In genomic region chr8:94179713-94180560, GRCm38 (mm10) we compare ENCODE assay signal across 9 mouse cellular contexts. TPM values are rescaled to one million over a fixed set of nuclear protein-coding genes. Genes with fewer than 3 reads are reported as not detected.
DNase-seq lines count a peak whose midpoint lies in the region; ATAC-seq lines count a peak whose summit lies in the region.
"Had no signal": no experiment of that assay in that cellular context is flagged by ENCODE, and none has a peak within 500 bp of the region (broad histone marks: within the 10 kb centered on the region; RNA-seq: fewer than 3 reads in every experiment).

No protein-coding gene starts in this region.

- H3K4me2 ChIP-seq in forebrain, embryonic 16.5 days (ENCODE audit: low read length), result peak overlapping the region; percentile 94
- H3K4me2 ChIP-seq in kidney, embryonic 15.5 days, result peak overlapping the region; percentile 90

- no peak overlapping the region for H3K27ac ChIP-seq in forebrain, embryonic 16.5 days (ENCODE audit: low read length)
- no peak overlapping the region for H3K27ac ChIP-seq in kidney, embryonic 15.5 days
- H3K27ac ChIP-seq in midbrain, embryonic 10.5 days (replicated peaks), result peak overlapping the region; percentile 55; the same call in 1 of the 2 replicates

- no peak for DNase-seq in frontal cortex, postnatal 14 days (ENCODE audit: low spot score in 2 of 2)
- peak; percentile 40 for DNase-seq in ZHBTc4 (ENCODE audit: low read depth, low spot score)
- peak; percentile 55 for DNase-seq in midbrain, embryonic 10.5 days (ENCODE audit: low spot score)
- no peak for DNase-seq in cerebellum, postnatal 14 days
- DNase-seq in gastrocnemius, postnatal 14 days, result no peak

- H3K9ac ChIP-seq in forebrain, embryonic 16.5 days (replicated peaks; ENCODE audit: low read depth, low read length), result peak overlapping the region; percentile 57
- H3K9ac ChIP-seq in kidney, embryonic 15.5 days, result peak overlapping the region; percentile 46

- WGBS in forebrain, embryonic 16.5 days, result 4% methylated on average over 25 of the region's 25 CpGs
- 5% methylated on average over 25 of the region's 25 CpGs for WGBS in kidney, embryonic 15.5 days
- WGBS in midbrain, embryonic 10.5 days, result 4% methylated on average over 25 of the region's 25 CpGs

- peaks cover 31% of the 10 kb centered on the region for H3K27me3 ChIP-seq in forebrain, embryonic 16.5 days (replicated peaks; ENCODE audit: control insufficient read depth, insufficient read depth, low read length)
- H3K27me3 ChIP-seq in kidney, embryonic 15.5 days, result peaks cover 96% of the 10 kb centered on the region
- peaks cover 100% of the 10 kb centered on the region for H3K27me3 ChIP-seq in midbrain, embryonic 10.5 days (ENCODE audit: low read depth, poor library complexity, severe bottlenecking)

- H3K9me3 ChIP-seq in forebrain, embryonic 16.5 days (ENCODE audit: control insufficient read depth, low read length), result no peaks in the 10 kb centered on the region
- H3K9me3 ChIP-seq in kidney, embryonic 15.5 days (replicated peaks), result no peaks in the 10 kb centered on the region
- no peaks in the 10 kb centered on the region for H3K9me3 ChIP-seq in midbrain, embryonic 10.5 days (replicated peaks)

- intact Hi-C loops in gastrocnemius, postnatal 14 days (cut with DNase I; ENCODE audit: low total_unique reads), result no loop called here

- peaks cover 23% of the 10 kb centered on the region for H3K4me1 ChIP-seq in forebrain, embryonic 16.5 days (replicated peaks; ENCODE audit: control insufficient read depth, insufficient read depth, low read length)
- H3K4me1 ChIP-seq in kidney, embryonic 15.5 days, result peaks cover 43% of the 10 kb centered on the region
- peaks cover 39% of the 10 kb centered on the region for H3K4me1 ChIP-seq in midbrain, embryonic 10.5 days

- peak; percentile 35; the same call in 1 of the 2 replicates for ATAC-seq in frontal cortex, adult (ENCODE audit: low TSS enrichment)
- no peak for ATAC-seq in forebrain, embryonic 16.5 days
- ATAC-seq in kidney, embryonic 15.5 days (replicated peaks; ENCODE audit: low FRiP score), result no peak

- no peaks in the 10 kb centered on the region for H3K36me3 ChIP-seq in forebrain, embryonic 16.5 days (ENCODE audit: control insufficient read depth, insufficient read depth)
- H3K36me3 ChIP-seq in kidney, embryonic 15.5 days, result no peaks in the 10 kb centered on the region
- no peaks in the 10 kb centered on the region for H3K36me3 ChIP-seq in midbrain, embryonic 10.5 days

- H3K4me3 ChIP-seq in forebrain, embryonic 16.5 days (replicated peaks; ENCODE audit: low read length), result peak overlapping the region; percentile 55
- peak overlapping the region; percentile 52 for H3K4me3 ChIP-seq in kidney, embryonic 15.5 days (replicated peaks)
- peak overlapping the region; percentile 58 for H3K4me3 ChIP-seq in midbrain, embryonic 10.5 days

RNA-seq across cellular contexts. Expression of gene Mt1, which starts 1.1 kb away (rescaled TPM):
- 75.0 and 96.2 TPM in 2 replicates for polyA plus RNA-seq in forebrain, embryonic 16.5 days (2015; fragmentation: Nextera tagmentation; extraction: Ambion mirVana)
- polyA plus RNA-seq in kidney, embryonic 15.5 days (2015; fragmentation: Nextera tagmentation; extraction: Ambion mirVana), result 519 and 582 TPM in 2 replicates
- 131 and 201 TPM in 2 replicates for polyA plus RNA-seq in midbrain, embryonic 10.5 days (2016; fragmentation: Nextera tagmentation; extraction: Ambion mirVana)
- total RNA-seq in gastrocnemius, postnatal 14 days (2021), result 100 to 1,000 TPM in 1 of 2 experiments, 10 to 100 TPM in 1; 18.6 to 129 TPM

RNA-seq across cellular contexts. Expression of gene Mt2, which starts 7.5 kb away (rescaled TPM):
- 30.4 and 42.4 TPM in 2 replicates for polyA plus RNA-seq in forebrain, embryonic 16.5 days (2015; fragmentation: Nextera tagmentation; extraction: Ambion mirVana)
- 163 and 178 TPM in 2 replicates for polyA plus RNA-seq in kidney, embryonic 15.5 days (2015; fragmentation: Nextera tagmentation; extraction: Ambion mirVana)
- polyA plus RNA-seq in midbrain, embryonic 10.5 days (2016; fragmentation: Nextera tagmentation; extraction: Ambion mirVana), result 32.3 and 55.8 TPM in 2 replicates
- total RNA-seq in gastrocnemius, postnatal 14 days (2021), result 100 to 1,000 TPM in 1 of 2 experiments, 10 to 100 TPM in 1; 20.2 to 206 TPM

RNA-seq across cellular contexts. Expression of gene Mt3, which starts 27.5 kb away (rescaled TPM):
- polyA plus RNA-seq in forebrain, embryonic 16.5 days (2015; fragmentation: Nextera tagmentation; extraction: Ambion mirVana), result 191 and 212 TPM in 2 replicates
- polyA plus RNA-seq in kidney, embryonic 15.5 days (2015; fragmentation: Nextera tagmentation; extraction: Ambion mirVana), result 2.9 and 7.1 TPM in 2 replicates
- 6.8 and 7.5 TPM in 2 replicates for polyA plus RNA-seq in midbrain, embryonic 10.5 days (2016; fragmentation: Nextera tagmentation; extraction: Ambion mirVana)
- 10 to 100 TPM in 1 of 2 experiments, 1 to 10 TPM in 1; 5.8 to 11.2 TPM for total RNA-seq in gastrocnemius, postnatal 14 days (2021)
- polyA plus RNA-seq: Patski had no signal

RNA-seq across cellular contexts. Expression of gene Nup93, which starts 34.4 kb away (rescaled TPM):
- 63.8 and 66.7 TPM in 2 replicates for polyA plus RNA-seq in forebrain, embryonic 16.5 days (2015; fragmentation: Nextera tagmentation; extraction: Ambion mirVana)
- polyA plus RNA-seq in kidney, embryonic 15.5 days (2015; fragmentation: Nextera tagmentation; extraction: Ambion mirVana), result 89.6 and 91.6 TPM in 2 replicates
- polyA plus RNA-seq in midbrain, embryonic 10.5 days (2016; fragmentation: Nextera tagmentation; extraction: Ambion mirVana), result 133 and 142 TPM in 2 replicates
- total RNA-seq in gastrocnemius, postnatal 14 days (2021), result 10 to 100 TPM in 1 of 2 experiments, 1 to 10 TPM in 1; 10.0 to 13.2 TPM

RNA-seq across cellular contexts. Expression of gene Mt4, which starts 42.9 kb away (rescaled TPM):
- not detected in 2 replicates for polyA plus RNA-seq in forebrain, embryonic 16.5 days (2015; fragmentation: Nextera tagmentation; extraction: Ambion mirVana)
- polyA plus RNA-seq in kidney, embryonic 15.5 days (2015; fragmentation: Nextera tagmentation; extraction: Ambion mirVana), result not detected in 2 replicates
- not detected in 2 replicates for polyA plus RNA-seq in midbrain, embryonic 10.5 days (2016; fragmentation: Nextera tagmentation; extraction: Ambion mirVana)
- total RNA-seq in gastrocnemius, postnatal 14 days (2021), result not detected
- polyA plus RNA-seq: Patski had no signal

Comparison
In these comparisons a context has a peak if more than half of its experiments do, and no peak if none do; other contexts are left out.
1. DNase-seq: peak in ZHBTc4 (single experiment) and midbrain, embryonic 10.5 days (single experiment); none in frontal cortex, postnatal 14 days (0 of 2), cerebellum, postnatal 14 days (0 of 2) and gastrocnemius, postnatal 14 days (single experiment).
2. RNA of gene Mt3, which starts 27.5 kb away (polyA plus RNA-seq): 191 to 212 TPM in forebrain, embryonic 16.5 days; 6.8 to 7.5 TPM in midbrain, embryonic 10.5 days and 2.9 to 7.1 TPM in kidney, embryonic 15.5 days; every median in the first group is over 10 times any median in the second.
3. Peak in every context shown above with its lines, with median percentiles within 50 percentile points of each other: H3K4me3 ChIP-seq.